Mouse (Mus musculus) right cerebral cortex, postnatal 4 days (tissue): Measurements from ENCODE around the gene Gins1.
"Not testable (repeated sequence)": the region's sequence is repeated elsewhere in the genome, so short reads cannot be mapped to it uniquely, and the experiment has no call there.

Source experiments
- DNase-seq: peaks from one replicate; pipeline ENCODE4 v3.0.0-alpha.2; 2022

Gene Gins1

GRCm38 (mm10) chr2:150910295-150910881 is 5.2 kb downstream of the Gins1 start:
- DNase-seq: no peak

GRCm38 (mm10) chr2:150914781-150915515 is 9.7 kb downstream of the Gins1 start:
- no peak for DNase-seq

- no peak for DNase-seq
Observed at GRCm38 (mm10) chr2:150915786-150916185, 10.6 kb downstream of the Gins1 start.

GRCm38 (mm10) chr2:150918720-150919119 is 13.5 kb downstream of the Gins1 start:
- no peak for DNase-seq

GRCm38 (mm10) chr2:150920543-150920942 is 15.3 kb downstream of the Gins1 start:
- DNase-seq: no peak

GRCm38 (mm10) chr2:150921697-150922096 is 16.5 kb downstream of the Gins1 start:
- no peak for DNase-seq

GRCm38 (mm10) chr2:150922165-150922564 is 17.0 kb downstream of the Gins1 start:
- DNase-seq: no peak

GRCm38 (mm10) chr2:150923026-150923425 is 17.8 kb downstream of the Gins1 start:
- no peak for DNase-seq

- DNase-seq: no peak
Observed at GRCm38 (mm10) chr2:150923505-150923904, 18.3 kb downstream of the Gins1 start.

GRCm38 (mm10) chr2:150927038-150927720 is 22.0 kb downstream of the Gins1 start:
- no peak for DNase-seq

GRCm38 (mm10) chr2:150929156-150929555 is 24.0 kb downstream of the Gins1 start:
- DNase-seq: no peak

- DNase-seq: no peak
Observed at GRCm38 (mm10) chr2:150930806-150931205, 25.6 kb downstream of the Gins1 start.

GRCm38 (mm10) chr2:150933482-150933881 is 28.3 kb downstream of the Gins1 start:
- DNase-seq: no peak

- no peak for DNase-seq
Observed at GRCm38 (mm10) chr2:150934659-150935058, 29.5 kb downstream of the Gins1 start.

- no peak for DNase-seq
Observed at GRCm38 (mm10) chr2:150944017-150944416, 38.8 kb downstream of the Gins1 start.

- DNase-seq: not testable (repeated sequence)
Observed at GRCm38 (mm10) chr2:150947341-150947740, 42.1 kb downstream of the Gins1 start.

GRCm38 (mm10) chr2:150947880-150948611 is 42.8 kb downstream of the Gins1 start:
- not testable (repeated sequence) for DNase-seq

- no peak for DNase-seq
Observed at GRCm38 (mm10) chr2:150948786-150949185, 43.6 kb downstream of the Gins1 start.

GRCm38 (mm10) chr2:150949652-150950051 is 44.5 kb downstream of the Gins1 start:
- no peak for DNase-seq

- no peak for DNase-seq
Observed at GRCm38 (mm10) chr2:150950056-150950455, 44.9 kb downstream of the Gins1 start.

GRCm38 (mm10) chr2:150951201-150951600 is 46.0 kb downstream of the Gins1 start:
- DNase-seq: no peak

GRCm38 (mm10) chr2:150955859-150956258 is 50.7 kb downstream of the Gins1 start:
- DNase-seq: no peak

- DNase-seq: no peak
Observed at GRCm38 (mm10) chr2:150959521-150959920, 54.3 kb downstream of the Gins1 start.
